Mouse (Mus musculus) heart, postnatal 10 days (tissue): Measurements from ENCODE around the gene Hydin. TPM values are rescaled to one million over a fixed set of nuclear protein-coding genes. Genes with fewer than 3 reads are reported as not detected.
"Not testable (repeated sequence)": the region's sequence is repeated elsewhere in the genome, so short reads cannot be mapped to it uniquely, and the experiment has no call there.

Experiments
- DNase-seq, 2 experiments: peaks; one replicate each; pipeline ENCODE4 v3.0.0; 2021
- intact Hi-C: fragments of 180-260 bp; cut with DNase I; formaldehyde crosslinking; loops from one replicate; pipeline ENCODE4 v1.15.1; 2025
- total RNA-seq, 2 experiments: library from RNA; stranded (reverse); gene quantifications; 2 replicates each; pipeline ENCODE4 v1.2.3; 2021

Gene Hydin
- total RNA-seq, 2 experiments from 2014 or later, result 0.10 to 0.22 TPM

DNA sequence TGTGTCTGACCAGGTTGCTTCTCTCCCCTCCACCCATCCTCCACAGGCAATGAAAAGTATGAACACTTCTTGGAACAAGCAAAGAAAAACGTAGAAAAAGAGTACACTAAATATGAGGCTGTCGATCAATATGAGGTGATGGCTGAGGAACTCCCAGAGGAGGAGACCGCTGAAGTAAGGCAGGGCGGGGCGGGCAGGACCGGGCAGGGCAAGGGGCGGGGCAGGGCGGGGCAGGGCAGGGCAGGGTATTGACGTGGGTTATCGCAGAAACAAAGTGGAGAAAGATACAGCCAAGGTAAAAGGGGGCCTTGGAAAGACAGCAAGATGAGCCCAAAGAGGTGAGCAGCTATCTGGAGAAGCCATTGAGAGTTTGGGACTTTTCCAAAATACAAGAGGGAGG is 236.1 kb downstream of the Hydin start:
- DNase-seq, result no peak
- intact Hi-C loops, result no loop called here

DNA sequence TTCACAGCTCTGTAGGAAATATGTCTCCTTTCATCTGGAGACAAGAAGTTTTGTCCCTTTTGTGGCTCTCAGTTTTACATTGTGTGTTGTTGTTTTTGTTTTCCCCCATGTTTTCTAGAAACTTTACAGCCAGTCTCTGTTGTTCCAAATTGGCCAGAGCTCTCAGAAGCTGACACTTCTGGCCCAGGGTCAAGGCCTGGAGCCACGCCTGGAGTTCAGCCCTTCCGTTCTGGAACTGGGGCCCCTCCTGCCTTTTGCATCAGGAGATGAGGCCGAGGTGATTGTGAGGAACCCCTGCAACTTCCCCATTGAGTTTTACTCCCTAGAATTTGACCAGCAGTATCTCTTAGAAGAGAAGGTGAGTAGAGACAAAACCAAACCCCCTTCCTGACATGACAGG is 242.0 kb downstream of the Hydin start:
- intact Hi-C loops, result no loop called here

DNA sequence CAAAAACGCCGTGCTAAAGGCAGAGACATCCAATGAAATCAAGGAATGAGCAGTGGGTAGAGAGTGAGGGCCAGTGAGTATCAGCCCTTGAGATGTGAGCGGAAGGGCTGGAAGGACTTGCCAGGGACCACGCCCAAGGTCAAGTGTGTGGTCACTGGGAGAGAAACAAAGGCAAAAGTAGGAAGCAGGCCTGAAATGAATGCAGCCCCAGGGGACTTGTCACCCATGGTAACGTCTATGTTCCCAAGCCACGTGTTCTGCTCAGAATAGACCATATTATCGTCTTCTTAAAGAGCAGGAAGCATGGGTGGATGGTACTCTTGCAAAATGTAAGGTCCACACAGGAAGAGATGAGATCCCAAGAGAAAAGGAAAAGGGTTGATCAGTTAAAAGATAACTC is 253.0 kb downstream of the Hydin start:
- intact Hi-C loops, result no loop called here
- DNase-seq, result peak in 1 of 2 experiments; percentile 4

More for the DNA sequence above, 242.0 kb downstream of the Hydin start:
- peak; percentile 49 to 64 for DNase-seq

DNA sequence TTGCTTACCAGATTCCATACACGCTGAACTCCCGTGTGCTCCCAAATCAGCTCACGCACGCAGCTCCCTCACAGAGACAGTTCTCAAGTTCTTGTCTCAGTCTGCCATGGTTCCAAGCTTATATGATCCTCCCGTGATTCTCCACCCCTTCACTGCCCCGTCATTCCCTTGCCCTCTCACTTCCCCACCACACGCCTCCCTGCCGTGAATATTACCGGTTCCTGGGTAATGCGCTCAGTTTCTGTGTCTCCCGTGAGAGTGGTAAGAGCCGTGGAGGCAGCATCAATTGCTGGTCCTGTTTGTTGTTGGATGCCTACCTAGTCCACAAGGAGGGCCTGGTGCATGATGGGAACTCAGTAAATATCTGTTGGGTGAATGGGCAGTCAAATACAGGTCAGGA is 255.1 kb downstream of the Hydin start:
- intact Hi-C loops, result no loop called here

DNA sequence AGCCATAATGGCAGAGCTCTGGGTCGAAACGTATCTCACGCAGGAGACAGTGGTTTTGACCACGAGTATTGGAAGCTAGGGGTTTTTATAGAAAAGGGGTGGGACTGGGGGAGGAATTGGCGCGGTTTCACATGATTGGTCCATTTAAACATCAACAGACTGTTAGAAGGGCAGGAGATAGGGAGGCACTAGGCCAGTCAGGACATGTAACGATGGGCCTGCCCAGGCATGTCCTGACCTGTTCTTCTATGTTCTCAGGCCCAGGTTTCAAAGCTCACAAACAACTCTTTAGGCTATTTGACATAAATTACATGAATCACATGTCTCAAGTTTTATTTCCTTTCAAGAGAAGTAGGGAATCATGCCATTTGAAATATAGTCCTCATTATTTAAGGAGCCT is 255.7 kb downstream of the Hydin start:
- intact Hi-C loops, DNase-seq: not testable (repeated sequence)

More for the DNA sequence above, 255.1 kb downstream of the Hydin start:
- DNase-seq, result no peak

DNA sequence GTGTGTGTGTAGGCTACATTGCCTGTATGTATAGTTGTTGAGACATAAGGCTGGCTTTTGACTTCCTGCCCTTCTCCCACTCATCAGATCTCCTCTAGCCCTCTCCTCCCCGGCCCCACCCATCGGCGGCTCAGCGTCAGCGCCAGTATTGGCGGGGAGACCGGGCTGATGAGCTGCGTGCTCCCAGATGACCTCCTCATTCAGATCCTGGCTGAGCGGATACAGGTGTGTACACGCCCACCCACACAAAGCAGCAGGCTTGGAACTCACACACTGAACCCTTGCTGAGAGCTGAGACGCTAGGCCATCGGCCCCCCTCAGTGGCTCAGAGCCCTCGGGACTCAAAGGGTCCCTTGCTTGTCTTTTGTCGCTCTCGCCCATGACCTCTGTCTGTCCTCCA is 256.2 kb downstream of the Hydin start:
- intact Hi-C loops, result no loop called here
- DNase-seq, result no peak

DNA sequence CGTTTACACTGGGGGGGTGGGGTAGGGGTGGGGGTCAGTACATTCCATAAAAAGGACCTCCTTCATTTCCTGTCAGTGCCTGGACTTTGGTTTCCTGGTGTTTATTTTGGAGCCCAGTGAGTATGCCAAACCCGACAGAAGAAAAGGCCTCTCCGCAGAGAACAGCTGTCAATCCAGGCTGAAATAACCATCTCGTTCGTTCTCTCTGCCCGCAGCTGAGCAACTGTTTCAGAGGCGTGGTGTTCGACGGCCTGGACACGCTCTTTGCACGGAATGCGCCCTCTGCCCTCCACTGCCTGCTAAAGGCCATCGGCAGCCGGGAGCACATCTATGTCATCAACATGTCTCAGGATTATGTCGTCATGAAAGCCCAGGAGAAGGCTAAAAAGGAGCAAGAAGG is 258.5 kb downstream of the Hydin start:
- no peak for DNase-seq
- intact Hi-C loops, result no loop called here

DNA sequence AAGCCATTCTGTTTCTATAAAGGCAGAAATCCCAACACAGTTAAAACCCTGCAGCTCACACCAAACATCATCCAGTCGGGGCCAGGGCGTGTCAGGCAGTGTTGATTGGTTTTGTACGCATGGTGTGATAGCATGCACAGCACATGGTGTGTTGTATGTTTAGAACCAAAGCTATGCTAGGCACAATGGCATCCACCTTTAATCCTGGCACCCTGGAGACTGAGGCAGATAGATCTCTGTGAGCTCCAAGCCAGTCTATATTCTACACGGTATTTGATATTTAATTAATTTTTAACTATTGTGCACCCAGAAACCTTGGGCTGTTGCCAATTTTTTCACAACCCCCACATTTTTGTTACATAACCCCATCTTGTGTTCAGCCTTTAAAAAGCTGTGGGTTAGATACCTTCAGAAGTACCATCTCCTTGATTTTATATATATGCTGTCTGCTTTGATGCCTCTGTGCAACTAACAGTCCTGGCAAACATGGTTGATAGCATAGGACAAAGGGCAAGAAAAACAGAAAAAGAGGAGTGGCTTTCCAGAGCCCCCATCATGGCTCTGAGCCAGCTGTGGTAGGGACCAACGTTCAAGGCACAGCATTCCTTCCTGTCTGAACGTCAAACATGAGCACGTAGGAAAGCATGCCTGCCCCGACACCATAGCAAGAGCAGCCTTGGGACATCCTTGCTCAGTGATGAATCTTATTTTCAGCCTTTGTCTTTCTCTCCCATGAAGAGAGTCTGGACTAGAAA is 263.4 kb downstream of the Hydin start:
- no peak for DNase-seq
- intact Hi-C loops, result no loop called here

DNA sequence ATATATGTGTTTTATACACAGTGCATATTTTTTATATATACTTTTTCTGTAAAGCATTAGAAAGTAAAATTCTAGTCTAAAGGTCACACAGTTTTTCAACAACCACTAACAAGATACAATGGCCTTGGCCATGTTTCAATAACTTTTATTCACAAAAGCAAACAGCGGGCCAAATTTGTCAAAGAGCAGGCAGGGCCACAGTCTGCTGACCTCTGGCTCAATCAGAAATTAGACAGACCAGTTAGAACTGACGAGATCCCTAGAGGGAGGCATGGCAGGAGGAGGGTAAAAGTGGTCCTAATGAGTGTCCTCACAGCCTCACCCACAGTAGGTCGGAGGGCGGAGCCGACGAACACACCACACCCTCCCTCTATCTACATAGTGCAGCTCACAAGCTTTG is 267.0 kb downstream of the Hydin start:
- intact Hi-C loops, result no loop called here
- DNase-seq, result no peak

DNA sequence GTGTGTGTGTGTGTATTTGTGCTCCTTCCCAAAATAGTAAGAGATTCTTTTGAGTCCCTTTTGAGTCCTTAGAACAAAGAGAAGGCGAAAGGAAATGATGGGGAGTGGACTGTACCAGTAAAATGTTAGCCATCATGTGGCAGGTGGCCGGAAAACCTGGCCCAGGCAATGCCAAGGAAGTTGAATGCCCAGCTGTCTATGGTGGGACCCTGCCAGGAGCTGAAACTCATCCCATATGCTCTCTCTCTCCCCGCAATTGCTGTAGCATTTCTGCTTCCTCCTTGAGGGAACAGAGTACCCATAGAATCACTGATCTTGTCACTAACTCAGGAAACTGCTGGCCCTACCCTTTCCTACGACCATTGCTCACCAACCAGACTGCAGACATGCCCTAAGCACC is 271.1 kb downstream of the Hydin start:
- intact Hi-C loops, result no loop called here
- no peak for DNase-seq

DNA sequence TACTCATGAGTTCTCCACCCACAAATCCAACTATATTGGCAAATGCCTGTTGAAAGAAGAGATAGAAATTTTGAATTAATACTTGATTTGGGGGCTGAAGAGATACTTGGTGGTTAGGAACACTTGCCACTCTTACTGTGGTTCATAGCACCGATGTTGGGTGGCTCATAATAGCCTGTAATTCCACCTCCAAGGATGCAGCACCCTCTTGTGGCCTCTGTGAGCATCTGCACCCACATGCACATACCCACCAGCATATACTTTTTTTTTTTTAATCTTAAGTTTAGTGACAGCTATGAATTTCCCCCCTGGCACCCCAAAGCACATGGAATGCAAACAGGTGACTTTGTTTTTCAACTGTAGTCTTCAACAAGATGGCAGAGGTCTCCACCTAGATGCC is 283.6 kb downstream of the Hydin start:
- intact Hi-C loops, result no loop called here
- no peak for DNase-seq

DNA sequence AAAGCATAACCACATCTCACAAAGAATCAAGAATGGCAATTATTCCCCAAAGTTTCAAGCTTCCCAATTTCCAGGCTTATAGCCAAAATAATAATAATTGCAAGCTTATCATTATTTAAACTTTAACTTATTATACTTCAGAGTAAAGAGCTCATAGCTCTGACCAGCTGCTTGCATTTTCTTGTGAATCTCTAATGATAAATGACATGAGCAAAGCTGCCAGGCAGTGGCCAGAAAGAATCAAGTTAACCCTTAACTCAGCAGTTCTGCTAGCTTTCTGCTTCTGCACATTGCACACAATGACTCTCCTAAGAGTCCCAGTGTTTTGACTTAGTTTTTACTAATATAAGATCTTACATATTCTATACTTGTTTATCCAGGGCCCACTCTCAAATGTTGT is 285.3 kb downstream of the Hydin start:
- intact Hi-C loops, result not testable (repeated sequence)

DNA sequence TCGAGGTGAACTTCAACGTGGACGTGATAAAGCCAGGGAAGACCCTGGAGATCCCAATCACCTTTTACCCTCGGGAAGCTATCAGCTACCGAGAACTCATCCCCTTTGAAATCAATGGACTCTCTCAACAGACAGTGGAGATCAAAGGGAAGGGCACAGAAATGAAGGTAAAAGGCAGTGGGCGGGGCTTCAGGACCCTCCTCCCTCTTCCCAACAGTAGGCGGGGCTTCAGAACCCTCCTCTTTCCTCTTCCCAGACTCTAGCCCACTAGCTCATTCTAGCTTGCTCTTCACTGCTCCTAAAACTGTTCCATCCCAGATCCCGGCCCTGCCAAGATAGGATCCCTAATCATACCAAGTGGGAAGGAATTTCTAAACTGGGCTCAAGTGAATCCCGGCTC is 325.9 kb downstream of the Hydin start:
- intact Hi-C loops, result no loop called here
- no peak for DNase-seq

More for the DNA sequence above, 285.3 kb downstream of the Hydin start:
- not testable (repeated sequence) for DNase-seq

DNA sequence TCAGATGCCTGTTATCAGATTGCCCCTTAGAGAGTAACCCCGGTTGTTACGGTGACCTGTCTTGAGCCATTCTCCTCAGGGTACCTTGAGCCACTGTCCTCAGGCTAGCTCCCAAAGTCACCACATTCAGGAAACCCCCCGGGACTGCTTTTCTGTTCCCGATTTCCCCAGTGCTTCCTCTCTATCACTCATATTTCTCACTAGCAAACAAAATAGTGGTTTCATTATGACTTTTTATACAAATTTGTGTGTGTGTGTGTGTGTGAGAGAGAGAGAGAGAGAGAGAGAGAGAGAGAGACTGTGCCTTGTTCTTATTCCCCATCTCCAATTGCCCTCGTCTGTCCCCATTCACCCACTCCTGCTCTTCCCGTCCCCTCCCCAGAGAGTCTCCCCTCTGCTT is 327.4 kb downstream of the Hydin start:
- DNase-seq, result no peak

DNA sequence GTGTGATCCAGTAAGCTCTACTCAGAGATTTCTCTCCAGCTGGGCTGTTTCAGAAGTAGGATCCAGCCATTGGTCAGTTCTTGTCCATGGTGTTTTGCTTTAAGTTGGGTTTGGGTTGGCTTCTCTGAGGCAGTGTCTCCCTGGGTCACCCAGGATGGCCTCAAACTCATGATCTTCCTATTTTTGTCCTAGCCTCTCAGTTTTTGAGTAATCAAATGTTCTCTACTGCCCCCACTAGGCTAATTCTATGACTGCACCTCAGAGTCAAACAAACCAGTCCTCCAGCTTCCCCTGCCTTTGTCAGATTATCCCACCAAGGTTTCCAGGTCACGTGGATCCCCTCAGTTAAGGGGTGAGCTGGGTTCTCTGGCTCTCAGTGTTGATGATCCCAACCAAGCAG is 337.8 kb downstream of the Hydin start:
- intact Hi-C loops, result loop anchor here (2.0 to 10.0 kb wide), 3 partner anchors 120 to 472 kb away; no protein-coding TSS in a partner anchor
- peak; percentile 63 to 76 for DNase-seq

More for the DNA sequence above, 327.4 kb downstream of the Hydin start:
- intact Hi-C loops, result no loop called here

DNA sequence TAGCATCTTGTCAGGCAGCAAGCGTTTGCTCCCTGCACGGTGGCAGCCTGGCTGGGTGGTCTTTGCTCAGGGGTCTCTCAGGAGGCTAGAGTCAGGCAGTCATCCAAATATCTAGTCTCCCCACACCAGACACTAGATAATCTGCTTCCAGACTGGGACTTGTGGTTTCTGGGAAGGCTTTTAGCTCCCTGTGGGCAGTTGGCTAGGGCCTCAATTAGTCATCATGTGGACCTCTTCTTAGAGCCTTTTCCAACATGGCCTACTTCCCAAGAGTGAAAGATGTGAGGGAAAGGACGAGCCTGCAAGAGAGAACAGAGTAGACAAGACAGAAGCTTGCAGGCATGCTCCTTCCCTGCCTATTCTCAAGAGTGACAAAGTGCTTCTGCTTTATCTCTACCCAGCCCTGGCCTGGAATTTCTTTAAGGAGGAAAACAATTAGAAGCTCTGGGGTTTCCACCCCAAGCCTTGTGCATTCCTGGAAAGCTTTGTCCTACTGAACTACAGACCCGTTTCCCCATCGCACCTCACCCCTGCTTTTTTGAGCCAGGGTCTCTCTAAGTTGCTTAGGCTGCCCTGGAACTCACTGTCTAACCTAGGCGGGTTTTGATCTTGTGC is 338.7 kb downstream of the Hydin start:
- intact Hi-C loops, result loop anchor here (2.0 to 10.0 kb wide), 2 partner anchors 121 to 461 kb away; no protein-coding TSS in a partner anchor
- DNase-seq, result peak; percentile 37 to 41

DNA sequence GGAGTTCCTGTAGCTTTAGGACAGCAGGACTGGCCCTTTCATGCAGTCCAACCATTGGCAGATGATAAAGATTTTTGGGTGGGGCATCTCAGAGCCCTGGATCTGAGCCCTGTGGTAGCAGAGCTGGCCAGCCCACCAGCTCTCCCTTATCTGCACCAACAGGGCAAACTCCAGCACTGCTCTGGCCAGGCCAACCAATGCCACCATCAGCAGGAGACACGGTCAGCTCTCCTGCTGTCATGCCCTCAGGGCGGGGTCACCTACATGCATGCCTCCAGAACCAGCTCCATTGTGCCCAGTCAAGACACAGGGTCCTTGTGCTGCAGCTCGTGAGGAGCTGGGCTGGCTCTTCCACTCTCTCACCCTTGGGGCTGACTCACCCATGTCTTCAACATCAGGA is 349.0 kb downstream of the Hydin start:
- DNase-seq, result no peak
- intact Hi-C loops, result loop anchor here (10.0 kb wide), 1 partner anchor 401 kb away; the partner anchor contains the start of gene Cmtr2

DNA sequence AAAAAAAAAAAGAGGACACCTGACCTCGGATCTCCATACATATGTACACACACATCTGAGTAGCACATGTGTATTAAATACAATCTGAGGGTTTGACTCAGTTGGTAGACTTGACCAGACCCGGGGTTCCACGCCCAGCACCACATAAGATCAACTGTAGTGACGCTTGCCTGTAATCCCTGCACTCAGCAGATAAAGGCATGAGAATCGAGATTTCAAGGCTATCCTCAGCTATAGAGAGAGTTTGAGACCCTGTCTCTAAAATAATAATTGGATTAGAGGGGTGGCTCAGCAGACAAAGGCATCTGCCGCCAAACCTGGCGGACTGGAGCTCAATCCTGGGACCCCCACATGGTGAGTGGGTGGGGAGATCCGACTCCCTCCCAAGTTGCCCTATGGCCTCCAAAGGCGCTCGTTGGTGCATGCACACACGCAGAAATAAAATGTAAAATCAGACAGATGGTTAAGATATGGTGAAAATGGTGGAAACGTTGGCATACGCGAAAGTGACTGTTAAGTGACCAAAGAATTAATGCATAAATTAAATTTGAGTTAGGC is 351.1 kb downstream of the Hydin start:
- intact Hi-C loops, result loop anchor here (10.0 kb wide), 1 partner anchor 403 kb away; the partner anchor contains the start of gene Cmtr2
- DNase-seq, result peak in 1 of 2 experiments; percentile 10

DNA sequence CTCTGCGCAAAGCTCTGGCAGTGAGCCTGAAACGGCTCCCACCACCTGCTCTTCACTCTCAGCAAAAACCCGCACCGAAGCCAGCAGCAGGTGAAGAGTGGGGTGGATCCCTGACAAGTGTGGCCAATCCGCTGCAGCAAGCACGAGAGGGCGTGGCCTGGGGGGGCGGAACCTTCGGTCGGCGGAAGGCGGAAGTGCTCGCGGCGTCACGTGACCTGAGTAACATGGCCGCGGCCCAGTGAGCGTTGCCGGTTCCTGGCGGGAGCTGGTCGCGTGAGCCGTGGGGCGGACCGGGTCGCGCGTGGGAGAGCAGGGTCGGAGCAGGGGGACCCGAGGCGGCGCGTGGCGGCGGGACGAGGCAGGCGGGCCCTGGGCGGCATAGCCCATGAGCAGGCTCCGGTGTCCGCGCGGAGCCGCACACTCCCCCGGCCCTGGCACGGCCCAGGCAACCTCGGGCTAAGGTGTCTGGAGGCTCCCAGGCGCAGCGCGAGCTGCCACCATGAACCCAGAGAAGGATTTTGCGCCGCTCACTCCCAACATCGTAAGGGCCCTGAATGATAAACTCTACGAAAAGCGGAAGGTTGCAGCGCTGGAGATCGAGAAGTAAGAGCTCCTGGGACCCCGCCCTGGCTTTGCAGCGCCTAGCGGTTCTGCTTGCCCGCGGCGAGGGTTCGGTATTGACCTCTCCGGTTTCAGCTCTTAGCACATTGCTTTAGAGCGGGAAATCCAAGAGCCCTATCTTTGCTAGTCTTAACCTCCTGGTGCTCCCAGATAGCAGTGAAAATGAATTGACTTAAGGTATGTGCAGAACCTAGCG is 351.8 kb downstream of the Hydin start, which contains the start of gene Vac14:
Vac14 (plus strand) TSS at position 195 of the 817 bp plus-strand sequence.
- intact Hi-C loops, result loop anchor here (10.0 kb wide), 1 partner anchor 404 kb away; the partner anchor contains the start of gene Cmtr2
- DNase-seq, result peak; percentile 97 to 99

DNA sequence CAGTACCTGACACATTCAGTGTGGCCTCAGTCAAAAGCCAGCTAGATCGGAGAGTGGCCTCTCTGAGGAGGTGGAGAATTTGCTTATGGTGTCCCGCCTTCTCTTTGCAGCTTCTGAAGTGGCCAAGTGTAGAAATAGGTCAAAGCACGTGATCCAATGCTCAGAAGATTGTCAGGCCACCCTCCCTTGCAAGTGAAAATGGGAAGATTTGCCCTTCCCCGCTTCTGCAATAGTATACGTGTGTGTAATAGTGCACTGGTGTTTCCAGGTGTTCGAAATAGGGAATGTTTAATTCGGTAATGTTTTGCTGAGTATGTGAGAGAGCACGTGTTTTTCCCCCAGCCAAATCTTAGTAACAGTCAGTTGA is 352.4 kb downstream of the Hydin start:
- DNase-seq, result no peak
- intact Hi-C loops, result loop anchor here (10.0 kb wide), 1 partner anchor 404 kb away; the partner anchor contains the start of gene Cmtr2
